Mouse (Mus musculus): ENCODE measurements around the gene Necab2.

Necab2 gene

DNA sequence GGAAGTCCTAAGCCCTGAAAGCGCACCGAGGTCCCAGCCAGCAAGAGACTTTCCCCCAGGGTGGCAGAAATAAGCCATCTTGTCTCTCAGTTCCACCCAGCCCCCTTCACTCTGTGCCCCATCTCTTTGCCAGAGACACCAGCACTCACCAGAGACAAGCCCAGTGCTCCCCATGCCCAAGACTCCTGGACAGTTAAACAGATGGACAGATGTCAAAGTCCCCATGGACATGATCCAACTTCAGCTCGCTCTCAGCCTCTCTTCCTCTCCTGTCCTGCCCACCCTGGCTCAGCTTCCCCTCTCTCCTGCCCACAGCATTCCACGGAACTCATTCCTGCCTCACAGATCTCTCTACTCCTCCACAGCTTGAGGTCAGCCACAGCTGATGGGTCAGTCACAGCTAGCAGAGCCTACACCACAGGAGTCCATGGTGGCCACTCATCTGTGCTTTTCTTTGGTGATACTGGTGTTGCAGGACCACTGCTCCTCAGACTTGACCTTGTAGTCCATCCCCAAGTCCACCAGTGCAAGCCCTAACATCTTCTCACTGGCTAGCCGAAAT lies 17.7 kb upstream of the Necab2 start:
- no peak for DNase-seq

- no peak for DNase-seq
Measured at GRCm38 (mm10) chr8:119429552-119429951, 17.0 kb upstream of the Necab2 start.

- no peak for DNase-seq
Measured at GRCm38 (mm10) chr8:119430250-119430649, 16.3 kb upstream of the Necab2 start.

DNA sequence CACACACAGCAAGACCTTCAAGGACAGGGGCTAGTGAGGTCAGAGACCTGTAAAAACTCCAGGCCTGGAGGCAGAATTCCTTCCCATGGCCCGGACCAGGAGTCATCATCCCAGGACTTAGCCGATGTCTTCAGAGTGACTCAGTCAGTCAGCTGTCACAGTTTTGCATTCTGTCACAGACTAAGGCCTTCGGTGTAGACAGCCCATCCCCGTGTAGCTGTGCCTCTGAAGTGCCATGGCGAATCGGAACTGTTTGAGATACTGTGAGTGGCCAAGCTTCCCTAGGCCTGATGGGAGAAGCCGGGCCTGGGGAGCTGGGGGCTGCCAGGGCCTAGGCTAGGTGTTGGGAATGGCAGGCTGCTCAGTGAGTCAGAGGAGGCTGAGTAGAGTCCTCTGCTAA lies 15.8 kb upstream of the Necab2 start:
- DNase-seq: no peak

DNA sequence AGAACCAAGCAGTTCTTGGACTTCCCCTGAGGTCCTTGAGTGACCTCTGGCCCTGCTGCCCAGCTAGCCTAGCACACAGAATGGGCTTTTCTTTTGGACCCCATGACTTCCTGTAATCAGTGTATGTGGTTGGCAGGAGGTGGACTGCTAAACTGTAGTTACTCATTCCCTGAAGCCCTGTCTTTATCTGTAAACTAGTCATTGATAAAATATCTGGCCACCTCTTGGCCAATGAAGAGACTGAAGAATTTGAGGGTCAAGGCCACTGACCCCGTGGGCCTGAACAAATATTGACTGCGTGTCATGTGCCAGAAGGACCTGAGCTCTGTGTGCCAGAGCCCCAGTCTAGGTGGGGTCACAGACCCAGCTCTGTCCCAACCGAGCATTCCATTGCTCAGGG lies 14.1 kb upstream of the Necab2 start:
- no peak for DNase-seq

DNA sequence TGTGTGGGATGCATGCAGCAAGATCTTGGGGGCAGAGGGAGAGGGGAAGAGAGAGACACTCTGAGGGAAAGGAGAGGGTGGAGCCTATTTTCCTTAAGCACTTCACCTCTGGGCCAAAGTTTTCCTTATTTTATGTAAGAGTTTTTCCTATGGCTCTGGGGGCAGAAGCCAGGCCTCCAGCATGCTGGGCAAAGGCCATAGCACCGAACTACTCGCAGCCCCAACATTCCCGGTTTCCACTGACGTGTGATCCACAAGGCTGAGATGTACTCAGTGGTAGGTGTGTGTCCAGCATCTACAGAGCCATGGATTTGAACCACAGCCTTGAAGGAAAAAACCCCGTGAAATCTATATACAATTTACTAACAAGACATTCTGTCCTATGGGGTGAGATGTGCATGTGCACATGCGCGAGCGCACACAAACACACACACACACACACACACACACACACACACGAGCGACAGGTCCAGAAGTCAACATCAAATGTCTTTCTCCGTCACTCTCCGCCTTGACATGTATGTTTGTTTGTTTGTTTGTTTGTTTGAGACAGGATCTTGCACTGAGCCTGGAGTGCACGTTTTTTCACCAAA lies 12.8 kb upstream of the Necab2 start, which contains the start of gene Osgin1:
Gene Osgin1 (plus strand): TSS at position 543 of the 593 bp plus-strand sequence.
- DNase-seq: no peak

DNA sequence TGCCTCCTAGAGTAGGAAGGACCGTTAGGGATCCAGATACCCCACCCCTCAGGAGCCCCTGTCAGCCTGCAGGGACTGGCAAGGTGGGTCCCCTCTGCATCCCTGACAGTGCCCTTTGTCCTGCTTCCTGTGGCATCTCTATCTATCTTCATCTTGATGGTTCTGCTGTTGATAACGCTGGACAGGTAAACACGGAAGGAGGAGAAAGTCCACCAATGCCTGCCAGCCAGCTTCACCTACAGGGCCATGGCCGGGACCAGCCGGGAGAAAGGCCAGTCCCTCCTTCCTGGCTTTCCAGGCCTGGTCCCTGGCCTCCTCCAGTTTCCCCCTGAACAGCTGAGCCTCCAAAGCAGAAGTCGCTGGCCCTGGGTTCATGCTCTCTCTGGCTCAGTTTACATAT lies 11.9 kb upstream of the Necab2 start:
- DNase-seq: no peak

GRCm38 (mm10) chr8:119435527-119435926 lies 11.0 kb upstream of the Necab2 start:
- DNase-seq: no peak

DNA sequence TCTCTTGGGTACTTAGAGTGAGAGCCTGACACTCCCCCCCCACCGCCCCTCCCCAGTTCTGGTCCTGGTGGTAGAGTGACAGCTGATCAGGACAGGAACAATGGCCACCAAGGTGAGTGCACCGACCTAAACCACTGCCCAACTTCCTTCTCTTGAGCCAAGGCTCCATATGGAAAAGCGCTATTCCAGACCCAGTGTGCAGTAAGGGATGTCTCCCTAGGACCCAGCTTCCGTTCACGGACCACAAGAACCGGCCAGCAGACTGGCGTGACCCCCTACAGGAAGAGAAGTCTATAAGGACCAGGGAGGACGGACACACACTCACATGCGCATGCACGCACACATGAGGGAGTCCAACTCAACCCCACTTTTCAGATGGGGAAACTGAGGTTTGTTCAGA lies 10.2 kb upstream of the Necab2 start:
- DNase-seq: no peak

GRCm38 (mm10) chr8:119436933-119437332 lies 9.6 kb upstream of the Necab2 start:
- DNase-seq: peak; percentile 62 to 66

DNA sequence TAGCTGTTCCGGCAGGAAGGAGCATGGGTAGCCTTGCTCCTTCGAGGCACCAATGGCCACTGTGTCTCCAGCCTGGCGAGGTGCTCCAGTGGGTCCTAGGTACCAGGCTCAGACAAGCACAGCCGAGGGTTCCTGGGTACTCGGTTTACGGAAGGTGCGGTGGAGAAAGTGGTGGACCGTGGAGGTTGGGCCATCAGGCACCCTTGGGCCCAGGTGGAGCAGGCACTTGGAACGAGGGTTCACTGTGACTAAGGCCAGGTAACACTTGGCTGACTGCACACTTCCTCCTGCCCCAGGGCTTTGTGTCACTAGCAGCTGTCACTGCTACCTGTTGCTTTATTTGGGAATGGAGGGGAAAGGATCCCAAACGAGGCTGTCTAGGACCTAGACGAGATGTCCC lies 9.0 kb upstream of the Necab2 start:
- DNase-seq: peak; percentile 51 to 60

GRCm38 (mm10) chr8:119438876-119439275 lies 7.6 kb upstream of the Necab2 start:
- DNase-seq: no peak

GRCm38 (mm10) chr8:119439424-119439823 lies 7.1 kb upstream of the Necab2 start:
- DNase-seq: no peak

DNA sequence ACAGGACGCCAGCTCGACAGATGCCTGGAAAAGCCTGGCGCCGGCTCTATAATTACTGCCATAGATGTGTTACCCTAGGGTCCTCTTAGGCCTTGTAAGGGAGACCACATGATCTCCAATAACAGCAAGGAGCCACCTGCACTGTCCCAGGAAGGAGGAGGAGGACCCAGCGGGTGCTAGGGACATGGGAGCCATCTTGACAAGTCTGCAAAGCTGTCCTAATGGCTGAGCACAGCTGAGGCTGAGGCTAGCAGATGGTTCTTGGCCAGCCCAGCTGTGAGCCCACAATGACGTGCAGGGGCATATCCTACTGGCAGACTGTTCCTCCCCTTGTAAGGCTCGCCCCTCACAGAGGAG lies 6.6 kb upstream of the Necab2 start:
- DNase-seq: no peak

GRCm38 (mm10) chr8:119440250-119440951 lies 6.1 kb upstream of the Necab2 start:
- DNase-seq: peak; percentile 67 to 69

- no peak for DNase-seq
Measured at GRCm38 (mm10) chr8:119440952-119441270, 5.6 kb upstream of the Necab2 start.

DNA sequence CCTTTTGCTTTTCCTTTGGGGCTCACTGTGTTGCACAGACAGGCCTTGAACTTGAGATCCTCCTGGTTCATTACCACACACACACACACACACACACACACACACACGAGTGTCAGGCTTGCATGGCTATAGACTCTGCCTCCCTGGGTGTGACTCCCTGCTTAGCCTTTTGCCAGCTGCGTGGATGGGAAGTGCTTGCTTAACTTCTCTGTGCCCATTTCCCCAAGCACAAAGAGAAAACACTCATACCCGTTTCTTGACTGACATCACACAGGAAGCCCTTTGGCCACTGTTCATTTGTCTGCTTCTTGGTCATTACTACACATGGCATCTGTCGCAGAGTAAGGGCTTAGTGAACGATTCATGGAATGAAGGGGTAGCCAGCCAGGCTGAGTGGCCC lies 4.5 kb upstream of the Necab2 start:
- no peak for DNase-seq

- no peak for DNase-seq
Measured at GRCm38 (mm10) chr8:119442970-119443369, 3.5 kb upstream of the Necab2 start.

GRCm38 (mm10) chr8:119446990-119447780 lies 666 bp downstream of the Necab2 start:
- no peak for DNase-seq

DNA sequence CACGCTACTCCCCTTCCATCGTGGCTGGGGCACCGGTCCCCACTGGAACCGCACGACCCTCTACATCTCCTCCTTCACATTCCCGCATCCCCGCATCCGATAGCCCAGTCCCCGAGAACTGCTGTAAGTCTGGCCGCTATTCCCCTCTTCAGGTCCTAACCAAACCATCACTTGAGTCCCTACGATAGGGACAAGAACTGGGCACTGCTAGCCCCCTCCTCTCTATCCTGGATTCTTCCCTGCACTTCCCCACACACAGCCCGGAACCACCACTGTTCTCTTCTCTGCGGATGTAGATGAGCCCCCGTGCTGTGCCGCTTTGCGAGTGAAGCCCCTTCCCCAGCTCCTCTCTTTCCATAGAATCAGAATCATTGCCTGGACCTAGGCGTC lies 1.3 kb downstream of the Necab2 start:
- DNase-seq: no peak

DNA sequence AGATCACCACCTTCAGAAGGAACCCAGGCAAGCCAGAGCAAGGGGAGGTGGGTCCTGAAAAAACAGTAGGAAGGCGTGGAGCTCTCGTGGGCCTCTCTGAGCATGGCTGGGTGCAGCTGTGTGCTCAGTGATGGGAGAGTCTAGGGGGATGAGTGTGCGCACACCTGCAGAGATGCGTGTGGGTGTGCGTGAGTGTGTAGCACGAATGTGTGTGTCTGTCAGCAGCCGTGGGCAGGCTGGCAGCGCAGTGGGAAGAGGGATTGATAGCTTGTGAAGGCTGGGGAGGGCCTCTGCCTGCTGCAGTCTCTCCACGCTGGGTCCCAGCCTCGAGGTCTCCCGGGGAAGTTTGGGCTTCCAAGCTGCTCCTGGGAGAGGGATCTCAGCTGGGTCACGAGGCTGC lies 3.1 kb downstream of the Necab2 start:
- DNase-seq: no peak

- DNase-seq: no peak
Measured at GRCm38 (mm10) chr8:119451131-119451530, 4.6 kb downstream of the Necab2 start.

DNA sequence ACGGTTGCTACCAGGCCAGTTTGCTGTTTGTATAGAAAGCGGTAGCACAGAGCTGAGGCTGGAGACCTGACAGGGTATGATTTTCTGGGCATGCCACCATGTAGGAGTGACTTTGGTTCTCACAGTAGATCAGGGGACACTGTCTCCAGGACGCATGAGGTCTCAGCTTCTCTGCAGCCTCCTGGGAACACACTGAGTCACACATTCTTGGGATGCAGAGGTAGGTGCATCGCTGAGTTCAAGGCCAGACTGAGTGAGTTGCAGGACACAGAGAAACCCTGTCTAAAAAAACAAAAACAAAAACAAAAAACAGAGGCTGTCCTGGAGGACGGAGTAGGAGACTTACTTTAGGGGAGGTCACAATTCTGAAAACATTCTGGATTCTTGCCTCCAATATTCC lies 6.4 kb downstream of the Necab2 start:
- DNase-seq: no peak

- DNase-seq: no peak
Measured at GRCm38 (mm10) chr8:119456045-119456444, 9.5 kb downstream of the Necab2 start.

Measured in B cell, adult 2 months (primary cell).